Mouse (Mus musculus) retina, postnatal 7 days (tissue): ENCODE data around the gene Pakap.
A peak's percentile ranks its signal among the peaks of the same experiment; 100 is the strongest.
"Not testable (repeated sequence)": the region's sequence is repeated elsewhere in the genome, so short reads cannot be mapped to it uniquely, and the experiment has no call there.

ENCODE experiments used
- DNase-seq: peaks from one replicate; pipeline ENCODE4 v3.0.0-alpha.2; 2012; ENCODE audit warnings: low read depth, low spot score

Gene Pakap

DNA sequence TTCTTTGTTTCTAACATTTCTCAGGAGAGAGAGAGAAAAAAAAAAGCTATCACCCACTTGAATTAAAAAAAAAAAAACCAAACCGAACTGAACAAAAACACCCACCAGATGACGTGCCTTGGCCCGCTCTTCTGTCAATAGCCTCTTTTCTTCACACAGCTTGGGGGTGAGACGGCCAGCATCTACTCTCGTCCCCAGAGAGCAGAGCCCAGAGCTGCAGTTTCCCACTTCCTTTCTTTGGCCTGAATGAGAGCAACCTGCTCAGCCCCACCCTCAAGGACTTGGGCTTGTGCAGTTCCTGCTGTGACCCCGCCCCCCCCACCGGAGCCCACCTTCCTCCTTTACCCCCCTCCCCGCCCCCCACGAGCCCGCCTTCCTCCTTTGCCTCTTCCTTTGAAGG, 299.5 kb downstream of the Pakap start:
- DNase-seq, result no peak

DNA sequence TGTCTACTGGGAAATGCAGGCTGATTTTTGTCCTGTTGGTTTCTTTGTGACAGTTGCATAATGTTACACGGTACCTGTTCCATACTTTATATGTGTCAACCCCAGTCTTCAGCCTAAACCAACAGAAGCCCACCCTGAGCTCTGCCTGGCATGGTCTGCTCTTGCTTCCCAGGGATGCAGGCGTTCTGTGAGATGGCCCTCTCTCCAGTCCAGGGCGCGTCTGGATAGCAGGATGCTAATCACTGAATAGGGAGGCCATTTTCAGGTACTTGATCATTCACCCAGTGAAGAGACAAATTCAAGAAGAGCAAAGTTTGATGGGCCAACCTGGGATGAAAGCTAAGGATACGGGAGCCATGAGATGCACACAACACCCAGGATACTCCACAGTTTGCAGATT, 311.2 kb downstream of the Pakap start:
- no peak for DNase-seq

DNA sequence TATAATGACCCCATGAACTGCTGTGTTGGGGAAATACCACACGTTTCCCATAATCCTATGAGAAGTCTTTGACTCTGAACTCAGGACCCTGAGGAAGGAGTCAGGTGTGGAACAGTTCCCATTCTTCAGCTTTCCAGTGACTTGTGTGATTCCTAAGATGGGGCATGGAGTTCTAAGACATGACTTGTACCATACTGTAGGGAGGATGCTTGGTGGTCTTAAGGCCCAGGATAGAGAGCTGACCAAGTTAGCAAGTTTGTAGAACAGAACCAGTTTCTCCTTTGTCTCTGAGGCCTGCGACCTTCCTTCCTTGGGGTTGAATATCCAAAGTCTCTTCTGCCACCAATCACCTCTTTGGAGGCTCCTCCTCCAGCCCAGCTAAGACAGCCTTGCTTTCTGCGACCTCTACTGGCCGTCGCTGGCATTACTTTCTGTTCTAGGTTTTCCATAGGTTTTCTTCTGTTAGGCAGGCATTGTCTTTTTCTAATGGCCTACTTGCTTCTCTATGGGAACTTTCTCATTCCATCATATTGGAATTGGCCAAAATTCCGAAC, 311.9 kb downstream of the Pakap start:
- peak; percentile 42 for DNase-seq

DNA sequence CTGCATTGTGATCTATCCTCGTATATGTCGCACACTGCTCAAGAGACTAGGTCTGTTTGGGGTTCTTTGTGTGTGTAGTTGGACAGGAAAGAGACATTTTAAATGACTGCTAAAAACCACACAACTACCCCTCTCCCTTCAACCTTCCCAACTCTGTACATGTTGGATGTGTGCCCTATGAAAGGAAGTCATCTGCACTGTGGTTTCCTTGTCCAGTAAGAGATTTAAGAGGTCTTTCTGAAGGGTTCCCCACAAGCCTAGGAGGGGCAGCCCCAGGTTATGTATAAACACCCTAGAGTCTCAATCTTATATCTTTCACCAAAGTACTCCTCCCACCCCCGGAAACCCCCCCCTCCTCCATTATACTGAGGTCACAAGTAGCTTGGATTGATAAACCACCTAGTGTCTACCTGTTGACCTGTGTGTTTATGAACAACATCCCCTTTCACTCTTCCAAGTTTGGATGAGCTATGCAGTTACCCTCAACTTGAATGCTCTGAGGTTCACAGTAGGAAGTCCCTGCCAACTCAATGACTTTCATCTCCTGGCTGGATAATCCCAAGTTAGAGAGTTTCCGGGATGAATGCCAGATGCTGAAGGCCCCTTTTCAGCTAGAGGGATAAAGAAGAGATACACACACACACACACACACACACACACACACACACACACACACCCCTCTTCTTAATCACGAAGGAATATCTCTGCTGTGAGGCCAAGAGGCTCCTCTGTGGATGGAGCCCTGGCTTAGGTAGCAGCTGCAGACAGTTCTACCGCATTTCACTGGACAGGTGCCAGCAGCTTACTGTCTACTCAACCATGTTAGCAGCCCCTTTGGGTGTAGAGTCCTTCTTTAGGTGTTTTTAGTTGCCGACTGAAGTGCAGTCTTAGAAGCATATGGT, 315.8 kb downstream of the Pakap start:
- DNase-seq, result no peak

DNA sequence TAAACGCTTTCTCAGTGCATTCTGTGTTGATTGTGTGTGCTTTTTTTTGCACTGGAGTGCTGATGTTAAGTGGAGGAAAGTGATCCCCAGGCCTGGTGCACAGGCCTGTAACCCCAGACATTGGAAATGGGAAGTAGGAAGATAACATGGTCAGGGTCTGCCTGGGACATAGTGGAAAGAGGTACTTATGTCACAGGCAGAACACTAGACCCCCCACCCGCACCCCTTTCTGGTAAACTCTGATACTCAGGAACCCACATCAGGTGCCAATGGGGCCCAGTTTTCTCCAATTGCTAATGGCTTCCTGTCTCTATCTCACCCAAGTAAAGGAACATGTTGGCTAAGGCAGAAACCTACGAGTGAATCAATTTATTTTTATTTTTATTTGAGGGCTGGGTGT, 316.5 kb downstream of the Pakap start:
- DNase-seq, result no peak

DNA sequence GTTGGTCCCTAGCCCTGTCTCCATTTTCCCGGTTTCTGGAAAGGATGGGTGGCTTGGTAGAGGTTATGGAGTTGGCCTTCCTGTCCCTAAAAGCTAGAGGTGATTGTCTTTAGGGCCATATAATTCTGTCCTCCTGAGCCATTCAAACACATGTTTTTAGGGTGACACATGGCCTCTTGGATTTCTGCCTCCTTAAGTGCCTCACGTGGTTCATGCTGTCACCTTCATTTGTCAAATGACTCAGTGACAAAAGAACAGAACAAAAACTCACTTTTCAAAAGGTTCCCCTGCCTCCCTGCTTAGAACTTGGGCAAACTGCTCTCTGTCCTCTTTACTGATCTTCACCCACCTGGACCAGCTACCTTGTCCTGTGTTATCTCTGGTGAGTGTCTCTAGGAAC, 317.2 kb downstream of the Pakap start:
- DNase-seq, result no peak

DNA sequence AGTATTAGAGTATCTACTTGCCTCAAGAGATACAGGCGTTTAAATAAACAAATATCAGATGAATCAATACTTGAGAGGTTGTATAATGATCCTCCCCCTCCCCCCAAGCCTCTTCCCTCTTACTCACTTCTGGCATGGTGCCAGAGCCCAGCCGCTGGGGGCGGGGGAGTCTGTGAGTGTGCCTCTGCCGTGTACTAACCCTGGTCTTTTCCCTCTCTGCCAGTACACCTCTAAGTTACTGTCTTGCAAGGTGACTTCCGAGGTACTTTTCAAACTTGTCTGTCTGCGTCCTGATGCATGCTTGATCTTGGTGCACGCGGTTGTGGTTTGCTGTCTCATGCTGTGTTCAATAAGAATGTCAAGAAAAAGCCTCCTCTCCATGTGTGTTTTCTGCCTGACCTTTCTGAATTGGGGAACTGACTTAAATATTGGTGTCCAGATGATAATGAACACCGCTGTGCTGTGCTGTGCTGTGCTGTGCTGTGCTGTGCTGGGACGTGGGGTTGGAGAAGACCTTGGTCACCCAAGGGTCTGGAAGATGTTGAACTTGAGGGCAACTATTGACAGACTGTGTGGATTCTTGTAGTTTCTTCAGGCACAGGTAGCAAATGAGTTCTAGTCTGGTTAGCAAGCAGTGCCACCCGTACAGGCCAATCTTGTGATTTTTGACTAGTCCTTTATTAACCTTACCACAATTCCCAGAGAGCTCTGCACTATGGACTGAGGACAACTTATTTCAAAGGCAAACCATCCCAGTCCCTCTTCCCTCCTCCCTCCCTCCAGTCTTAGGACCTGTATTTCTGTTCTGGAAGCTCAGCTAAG, 318.3 kb downstream of the Pakap start:
- no peak for DNase-seq

DNA sequence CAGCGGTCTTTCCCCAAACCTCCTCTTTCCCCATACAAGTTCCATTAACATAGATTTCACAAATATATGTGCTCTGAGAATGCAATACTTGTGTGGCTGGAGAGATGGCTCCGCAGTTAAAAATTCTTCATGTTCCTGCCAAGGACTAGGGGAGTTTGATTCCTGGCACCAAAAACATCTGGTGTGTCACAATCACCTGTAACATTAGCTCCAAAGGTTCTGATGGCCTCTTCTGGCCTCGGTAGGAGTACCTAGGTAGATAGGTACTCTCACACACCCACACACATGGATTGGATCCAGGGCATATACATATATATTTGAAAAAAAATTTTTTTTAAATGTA, 318.9 kb downstream of the Pakap start:
- DNase-seq, result no peak

DNA sequence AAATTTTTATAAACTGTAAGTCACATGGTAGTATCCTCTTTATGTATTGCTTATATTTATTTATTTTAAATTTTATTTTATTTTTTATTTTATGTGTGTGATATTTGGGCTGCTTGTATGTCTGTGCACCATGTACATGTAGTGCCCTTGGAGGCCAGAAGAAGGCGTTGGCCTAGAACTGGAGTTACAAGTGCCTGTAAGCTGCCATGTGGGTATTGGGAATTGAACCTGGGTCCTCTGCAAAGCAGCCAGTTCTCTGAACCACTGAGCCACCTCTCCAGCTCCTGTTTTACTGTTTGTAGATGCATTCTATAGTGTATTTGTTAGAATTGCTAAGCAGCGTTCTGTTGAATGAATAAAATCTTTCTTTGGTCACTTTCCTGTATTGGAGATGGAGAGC, 320.3 kb downstream of the Pakap start:
- DNase-seq, result no peak

DNA sequence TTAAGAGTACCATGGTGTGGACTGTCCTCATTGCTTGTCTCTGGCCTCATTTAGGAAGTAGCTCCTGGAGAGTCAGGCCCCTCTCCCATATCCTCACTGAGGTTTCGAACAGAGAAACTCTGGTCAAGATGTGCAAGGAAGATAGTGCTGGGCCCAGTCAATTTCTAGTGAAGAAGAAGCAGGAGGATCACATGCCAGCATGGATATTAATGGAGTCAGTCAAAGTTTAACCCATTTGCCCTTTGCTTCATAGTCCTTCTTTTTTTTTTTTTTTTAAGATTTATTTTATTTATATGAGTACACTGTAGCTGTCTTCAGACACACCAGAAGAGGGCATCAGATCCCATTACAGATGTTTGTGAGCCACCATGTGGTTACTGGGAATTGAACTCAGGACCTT, 321.0 kb downstream of the Pakap start:
- DNase-seq, result not testable (repeated sequence)

DNA sequence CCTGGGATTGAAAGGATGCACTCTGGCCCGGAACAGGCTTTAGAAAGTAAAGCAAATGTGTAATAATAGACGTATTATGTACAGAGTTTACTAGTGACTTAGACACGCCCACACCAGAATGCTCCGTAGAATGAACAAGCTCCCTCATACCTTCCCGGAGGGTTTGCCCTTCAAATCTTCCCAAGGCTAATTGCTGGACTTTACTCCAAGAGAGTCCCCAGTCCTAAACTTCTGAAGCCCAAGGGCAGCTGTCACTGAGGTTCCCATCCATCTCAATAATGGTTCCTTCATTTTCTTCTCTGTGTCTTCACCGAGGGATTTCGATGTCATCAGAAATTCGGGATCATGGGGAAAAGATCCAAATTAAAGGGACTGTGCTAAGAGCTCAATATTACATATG, 321.8 kb downstream of the Pakap start:
- DNase-seq, result no peak

DNA sequence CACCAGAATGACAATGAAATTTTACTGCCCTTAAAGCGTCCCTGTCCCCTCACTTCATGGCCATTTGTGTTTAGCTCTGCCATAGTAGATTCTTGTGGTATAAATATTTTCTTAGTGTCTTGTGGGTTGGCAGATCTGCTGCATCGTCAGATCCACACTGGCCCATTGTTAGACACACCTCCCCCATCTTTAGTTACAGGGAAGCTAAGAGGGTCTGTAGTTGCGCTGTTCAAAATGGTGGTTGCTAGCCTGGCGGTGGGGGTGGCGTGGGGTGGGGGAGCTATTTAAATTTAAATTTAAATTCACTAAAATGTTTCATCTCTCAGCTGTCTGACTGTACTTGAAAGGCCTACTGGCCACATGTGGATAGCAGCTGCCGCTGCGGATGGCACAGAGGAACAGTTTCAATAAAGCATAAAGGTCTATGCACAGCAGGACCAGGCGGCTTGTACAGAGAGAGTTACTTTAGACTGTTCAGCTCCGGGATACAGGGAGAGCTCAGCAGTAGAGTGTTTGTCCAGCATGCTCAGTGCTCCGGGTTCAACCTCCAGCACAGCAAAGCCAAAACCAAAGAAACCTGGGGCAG, 324.1 kb downstream of the Pakap start:
- no peak for DNase-seq

DNA sequence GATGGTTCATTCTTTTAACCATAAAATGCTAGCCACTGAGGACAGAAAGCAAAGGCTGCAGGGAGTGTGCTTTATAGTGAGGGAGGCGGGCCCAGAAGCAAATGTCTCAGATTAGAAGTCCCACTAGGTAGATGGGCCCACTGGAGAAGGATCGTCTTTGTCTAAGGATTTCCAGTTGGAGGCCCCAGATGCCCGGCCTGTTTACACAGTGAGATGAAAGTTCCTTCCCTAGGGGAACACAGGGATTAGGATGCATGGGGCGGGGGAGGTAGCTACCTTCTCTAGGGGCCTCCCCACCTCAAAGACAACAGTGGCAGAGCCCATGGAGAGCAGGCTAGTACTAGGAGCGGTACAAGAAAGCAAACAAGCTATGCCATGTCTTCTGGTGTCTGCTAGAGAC, 327.2 kb downstream of the Pakap start:
- no peak for DNase-seq

DNA sequence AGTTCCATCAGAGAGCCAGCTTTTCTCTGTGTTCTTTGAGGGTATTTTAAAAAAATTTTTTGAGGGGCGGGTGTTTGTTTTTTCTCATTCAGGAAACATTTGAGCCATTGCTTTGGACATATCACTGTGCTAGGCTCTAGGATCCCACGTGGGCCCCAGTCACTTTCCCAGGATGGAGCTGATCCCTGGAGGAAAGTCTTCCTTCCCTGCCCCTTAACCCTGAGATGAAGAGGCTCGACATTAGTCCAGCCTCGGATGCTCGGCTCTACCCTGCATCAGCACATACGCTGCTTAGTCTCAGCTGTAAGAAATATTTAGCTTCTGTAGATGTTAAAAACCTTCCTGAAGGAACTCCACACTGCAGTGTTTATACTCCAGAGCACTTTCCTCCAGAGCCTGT, 327.9 kb downstream of the Pakap start:
- no peak for DNase-seq

DNA sequence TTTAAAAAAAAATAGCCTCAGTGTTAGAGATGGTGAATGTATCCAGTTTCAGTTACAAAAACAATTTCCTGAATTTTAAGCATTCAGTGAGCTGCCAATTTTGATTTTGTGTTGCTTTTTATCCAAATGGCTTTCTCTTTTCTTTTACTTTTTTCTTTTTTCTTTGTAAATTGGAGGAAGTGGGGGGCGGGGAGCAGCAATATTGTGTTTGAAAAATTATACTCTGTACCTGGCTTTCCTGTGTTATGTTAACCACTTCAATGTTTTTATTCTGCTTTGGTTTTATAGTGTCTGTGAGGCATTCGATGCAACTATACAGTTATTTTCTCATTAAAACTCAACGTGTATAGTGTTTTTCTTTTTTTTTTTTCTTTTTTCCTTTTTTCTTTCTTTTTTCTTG, 328.7 kb downstream of the Pakap start:
- no peak for DNase-seq

DNA sequence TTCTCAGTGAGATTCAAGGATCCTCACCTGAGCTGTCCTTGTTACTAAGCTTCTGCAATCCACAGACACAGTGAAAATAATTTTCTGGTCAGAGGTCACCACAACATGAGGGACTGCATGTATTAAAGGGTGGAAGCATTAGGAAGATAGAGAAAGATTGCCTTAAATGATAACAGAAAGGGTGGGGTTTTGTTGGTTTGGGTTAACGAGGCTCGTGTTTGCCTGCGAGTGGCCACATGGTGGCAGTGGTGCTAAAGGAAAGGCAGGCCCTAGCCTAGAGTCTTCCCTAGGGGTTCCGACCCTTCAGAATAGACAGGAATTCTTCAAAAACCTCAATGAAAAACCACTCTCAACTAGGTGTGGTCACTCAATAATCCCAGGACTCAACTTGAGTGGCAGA, 333.2 kb downstream of the Pakap start:
- DNase-seq, result peak; percentile 24

DNA sequence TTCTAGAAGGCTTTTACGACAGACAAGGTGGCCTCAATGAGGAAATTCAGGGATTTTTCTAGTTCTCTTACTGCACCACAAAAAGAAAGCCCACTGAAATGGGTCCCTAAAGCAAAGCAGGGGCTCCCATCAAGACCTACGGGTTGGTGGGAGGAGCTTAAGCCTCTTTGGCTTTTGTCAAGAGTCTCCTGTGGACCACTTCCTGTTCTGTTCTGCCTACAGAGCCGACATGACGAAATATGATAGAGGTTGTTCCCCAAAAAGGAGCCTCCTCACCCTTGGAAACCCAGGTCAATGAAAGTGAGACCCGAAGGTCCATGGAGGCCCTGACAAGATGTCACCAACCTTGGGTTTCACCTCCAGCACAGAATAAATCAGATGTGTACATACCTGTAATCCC, 334.6 kb downstream of the Pakap start:
- DNase-seq, result no peak

DNA sequence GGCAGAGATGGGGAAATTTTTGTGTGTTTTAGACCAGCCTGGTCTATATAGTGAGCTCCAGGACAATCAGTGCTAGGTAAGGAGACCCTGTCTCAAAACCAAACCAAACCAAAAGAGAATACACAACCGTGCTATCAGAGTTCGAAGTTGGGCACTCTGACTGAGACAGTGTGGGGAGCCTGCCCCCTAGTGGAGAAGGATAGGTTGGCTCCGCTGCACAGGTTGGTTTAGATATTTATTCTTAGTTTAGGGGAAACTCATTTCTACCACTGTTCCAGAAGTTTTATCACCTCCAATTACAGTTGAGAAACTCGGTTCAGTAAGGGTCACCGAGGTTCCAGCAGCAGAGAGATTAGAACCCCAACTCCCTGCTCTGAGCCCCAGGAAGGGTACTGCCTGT, 336.2 kb downstream of the Pakap start:
- no peak for DNase-seq

DNA sequence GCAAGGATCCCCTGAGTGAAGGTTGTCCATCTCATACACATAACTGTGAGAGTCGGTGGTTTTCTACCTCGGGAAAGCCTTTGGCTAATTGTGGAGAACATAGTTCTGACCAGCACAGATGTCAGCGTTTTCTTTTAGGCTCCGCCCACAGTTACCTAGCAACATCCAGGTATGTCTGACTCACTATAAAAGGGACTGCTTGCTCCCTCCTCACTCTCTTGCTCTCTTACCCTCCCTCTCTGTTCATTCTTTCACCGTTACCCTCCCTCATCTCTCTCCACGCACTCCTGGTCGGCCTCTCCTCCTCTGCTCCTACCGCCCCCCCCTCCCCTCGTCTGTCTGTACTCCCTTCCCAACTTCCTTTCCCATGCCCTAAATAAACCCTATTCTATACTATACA, 336.7 kb downstream of the Pakap start:
- DNase-seq, result no peak

DNA sequence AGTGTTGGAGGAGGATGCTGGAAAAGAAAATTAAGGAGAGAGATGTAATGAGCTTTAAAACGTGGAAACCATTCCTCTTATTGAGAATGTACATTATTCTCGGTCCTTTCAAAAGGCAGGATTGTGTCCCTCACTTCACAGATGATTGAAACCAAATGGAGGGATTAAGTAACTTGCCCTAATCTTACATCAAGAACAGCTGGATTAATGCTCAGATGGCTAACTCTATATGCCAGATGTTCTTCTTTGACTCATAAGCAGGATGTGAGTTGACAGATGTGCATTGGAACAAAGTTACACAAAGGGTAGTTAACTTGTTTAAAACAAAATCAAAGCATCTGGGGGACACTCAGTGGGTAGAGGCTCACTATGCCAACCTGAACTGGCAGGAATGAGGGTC, 338.7 kb downstream of the Pakap start:
- no peak for DNase-seq

DNA sequence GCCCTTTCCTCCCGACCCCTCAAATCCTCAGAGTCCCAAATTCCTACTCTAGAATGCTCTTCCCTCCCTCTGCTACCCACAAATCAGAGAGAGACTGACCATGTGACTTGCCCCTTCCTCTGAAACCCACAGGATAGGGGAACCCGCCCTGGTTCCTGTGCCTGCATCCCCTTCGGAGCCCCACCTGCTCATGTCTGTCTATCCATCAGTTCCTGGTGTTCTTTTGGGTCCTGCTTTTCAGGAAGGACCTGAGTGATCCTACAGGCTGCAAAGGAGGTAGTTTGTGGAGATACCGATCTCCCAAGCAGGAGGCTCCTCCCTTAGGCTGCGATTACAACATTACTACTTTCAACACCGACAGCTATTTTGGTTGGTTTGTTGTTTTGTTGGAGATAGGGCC, 340.9 kb downstream of the Pakap start:
- DNase-seq, result no peak

DNA sequence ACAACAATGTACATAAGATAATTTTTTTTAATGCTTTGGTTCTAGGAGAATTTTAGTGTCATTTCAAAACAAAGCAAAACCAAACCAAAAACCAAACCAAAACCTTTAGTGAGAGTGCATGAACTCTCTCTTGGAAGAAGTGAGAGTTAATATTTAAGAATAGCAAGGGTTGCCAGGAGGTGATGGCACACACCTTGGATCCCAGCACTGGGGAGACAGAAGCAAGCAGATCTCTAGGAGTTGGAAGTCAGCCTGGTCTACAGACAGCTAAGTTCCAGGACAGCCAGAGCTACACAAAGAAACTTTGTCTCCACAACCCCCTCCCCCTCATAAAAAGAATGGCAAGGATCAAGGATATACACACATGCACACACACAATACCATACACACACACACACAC, 345.0 kb downstream of the Pakap start:
- no peak for DNase-seq
